18 mouse cellular contexts compared by ENCODE assay signal in genomic region chr3:105116596-105116995, GRCm38 (mm10). TPM values are rescaled to one million over a fixed set of nuclear protein-coding genes. Genes with fewer than 3 reads are reported as not detected.
DNase-seq lines count a peak whose midpoint lies in the region; ATAC-seq and TF ChIP-seq lines count a peak whose summit lies in the region.
"Had no signal": no experiment of that assay in that cellular context is flagged by ENCODE, and none has a peak within 500 bp of the region (broad histone marks: within the 10 kb centered on the region; RNA-seq: fewer than 3 reads in every experiment).

No protein-coding gene starts in this region.

- intact Hi-C loops in heart, postnatal 10 days (cut with DNase I): no loop called here

- H3K9me3 ChIP-seq in limb, embryonic 12.5 days: no peaks in the 10 kb centered on the region
- H3K9me3 ChIP-seq in limb, embryonic 10.5 days (replicated peaks): no peaks in the 10 kb centered on the region
- no peaks in the 10 kb centered on the region for H3K9me3 ChIP-seq in intestine, postnatal 0 days (ENCODE audit: control insufficient read depth)
- H3K9me3 ChIP-seq: forebrain, embryonic 15.5 days; hindbrain, embryonic 15.5 days; midbrain, embryonic 10.5 days had no signal

- no peaks in the 10 kb centered on the region for H3K27me3 ChIP-seq in limb, embryonic 12.5 days
- H3K27me3 ChIP-seq in limb, embryonic 10.5 days (ENCODE audit: low read depth, poor library complexity, severe bottlenecking): 0 out of 2 replicates have a peak, but pooled peaks cover 3% of the 10 kb centered on the region
- H3K27me3 ChIP-seq in intestine, postnatal 0 days (replicated peaks; ENCODE audit: control insufficient read depth, insufficient read depth, low read length): no peaks in the 10 kb centered on the region
- H3K27me3 ChIP-seq: forebrain, embryonic 15.5 days; hindbrain, embryonic 15.5 days had no signal

- ATAC-seq in cerebellum, adult (ENCODE audit: insufficient number of reproducible peaks, low FRiP score, low TSS enrichment): peak; percentile 71
- ATAC-seq in limb, embryonic 12.5 days (ENCODE audit: insufficient number of reproducible peaks, insufficient read depth, low FRiP score, low TSS enrichment, low read depth): no peak
- ATAC-seq in intestine, postnatal 0 days: no peak
- ATAC-seq: forebrain, embryonic 15.5 days; lung, postnatal 0 days had no signal

- TF ChIP-seq CTCF in intestine, postnatal 0 days (IDR thresholded peaks at IDR 0.05; ENCODE audit: low read depth): no peak

- H3K36me3 ChIP-seq in limb, embryonic 12.5 days: no peaks in the 10 kb centered on the region
- no peaks in the 10 kb centered on the region for H3K36me3 ChIP-seq in limb, embryonic 10.5 days
- H3K36me3 ChIP-seq in intestine, postnatal 0 days (ENCODE audit: control insufficient read depth, insufficient read depth): no peaks in the 10 kb centered on the region
- H3K36me3 ChIP-seq: forebrain, embryonic 15.5 days; hindbrain, embryonic 15.5 days; midbrain, embryonic 10.5 days had no signal

- H3K9ac ChIP-seq in limb, embryonic 12.5 days (replicated peaks): no peak overlapping the region
- H3K9ac ChIP-seq in intestine, postnatal 0 days (ENCODE audit: low read depth, low read length): no peak overlapping the region
- H3K9ac ChIP-seq: forebrain, embryonic 15.5 days; hindbrain, embryonic 15.5 days had no signal

- H3K4me1 ChIP-seq in limb, embryonic 12.5 days (replicated peaks): peaks cover 9% of the 10 kb centered on the region
- peaks cover 8% of the 10 kb centered on the region for H3K4me1 ChIP-seq in limb, embryonic 10.5 days
- H3K4me1 ChIP-seq in intestine, postnatal 0 days (replicated peaks; ENCODE audit: control insufficient read depth, insufficient read depth, low read length): no peaks in the 10 kb centered on the region
- H3K4me1 ChIP-seq: forebrain, embryonic 15.5 days; midbrain, embryonic 10.5 days had no signal

- peak overlapping the region; percentile 46; the same call in 1 of the 2 replicates for H3K27ac ChIP-seq in limb, embryonic 12.5 days
- no peak overlapping the region for H3K27ac ChIP-seq in limb, embryonic 10.5 days
- H3K27ac ChIP-seq in intestine, postnatal 0 days (ENCODE audit: low read depth, low read length): no peak overlapping the region
- H3K27ac ChIP-seq: forebrain, embryonic 15.5 days; hindbrain, embryonic 15.5 days; midbrain, embryonic 10.5 days had no signal

- no peak overlapping the region for H3K4me2 ChIP-seq in limb, embryonic 12.5 days
- no peak overlapping the region for H3K4me2 ChIP-seq in intestine, postnatal 0 days (replicated peaks; ENCODE audit: low read depth)
- H3K4me2 ChIP-seq: forebrain, embryonic 15.5 days; hindbrain, embryonic 15.5 days had no signal

- 81% methylated on average over 4 of the region's 4 CpGs for WGBS in limb, embryonic 12.5 days
- WGBS in limb, embryonic 10.5 days: 91% methylated on average over 4 of the region's 4 CpGs
- 87% methylated on average over 4 of the region's 4 CpGs for WGBS in intestine, postnatal 0 days

- no peak for DNase-seq in cerebellum, postnatal 4 days (ENCODE audit: low spot score in 2 of 2)
- DNase-seq in limb, embryonic 10.5 days (ENCODE audit: low spot score): no peak
- peak; percentile 47 to 59 for DNase-seq in heart, postnatal 10 days
- DNase-seq in ovary, adult 18-20 months (ENCODE audit: low spot score): no peak
- DNase-seq in spleen, postnatal 36 days (ENCODE audit: low spot score in 2 of 2): no peak
- DNase-seq: adrenal gland, postnatal 25 days had no signal

- H3K4me3 ChIP-seq in limb, embryonic 12.5 days (replicated peaks): no peak overlapping the region
- no peak overlapping the region for H3K4me3 ChIP-seq in limb, embryonic 10.5 days
- no peak overlapping the region for H3K4me3 ChIP-seq in intestine, postnatal 0 days (ENCODE audit: low read depth, low read length)
- H3K4me3 ChIP-seq: forebrain, embryonic 15.5 days; hindbrain, embryonic 15.5 days; midbrain, embryonic 10.5 days; myocyte had no signal

RNA-seq across cellular contexts. Expression of gene 4930564D02Rik, which starts 50.0 kb away (rescaled TPM):
- polyA plus RNA-seq in limb, embryonic 12.5 days (2016; fragmentation: Nextera tagmentation; extraction: Ambion mirVana): not detected in 2 replicates
- polyA plus RNA-seq in limb, embryonic 10.5 days (2016; fragmentation: Nextera tagmentation; extraction: Ambion mirVana): not detected in 2 replicates
- total RNA-seq in heart, postnatal 10 days (2021): not detected
- polyA plus RNA-seq in intestine, postnatal 0 days (2015; fragmentation: Nextera tagmentation; extraction: Ambion mirVana): not detected in 2 replicates
- total RNA-seq: adrenal gland, postnatal 25 days; granulocyte monocyte progenitor cell, adult 5-6 weeks; layer of hippocampus, adult 18-20 months had no signal
- polyA plus RNA-seq: forebrain, embryonic 15.5 days; hindbrain, embryonic 15.5 days; kidney, embryonic 14.5 days; limb, embryonic 11.5 days; lung, postnatal 0 days; midbrain, embryonic 10.5 days; myocyte had no signal

Comparison
In these comparisons a context has a peak if more than half of its experiments do, and no peak if none do; other contexts are left out.
1. DNase-seq: peak in heart, postnatal 10 days (2 of 2); none in cerebellum, postnatal 4 days (0 of 2), limb, embryonic 10.5 days (single experiment), ovary, adult 18-20 months (single experiment) and spleen, postnatal 36 days (0 of 2).